Comparison of ENCODE assay signal across 13 mouse cellular contexts in genomic region chr5:105602585-105602984, GRCm38 (mm10).
DNase-seq lines count a peak whose midpoint lies in the region; ATAC-seq and TF ChIP-seq lines count a peak whose summit lies in the region.
"Had no signal": no experiment of that assay in that cellular context is flagged by ENCODE, and none has a peak within 500 bp of the region (broad histone marks: within the 10 kb centered on the region; RNA-seq: fewer than 3 reads in every experiment).

No protein-coding gene starts in this region.

- DNase-seq in cerebellum, postnatal 10 days: peak; percentile 71 to 72
- no peak for DNase-seq in cerebellum, adult 2 months
- no peak for DNase-seq in liver, adult 2 months (ENCODE audit: extremely low read depth, low read depth, low spot score)
- DNase-seq in forebrain, embryonic 14.5 days (ENCODE audit: low spot score): no peak
- DNase-seq in thymus, postnatal 10 days (ENCODE audit: low spot score in 2 of 2): no peak
- DNase-seq in frontal cortex, postnatal 10 days (ENCODE audit: low spot score in 2 of 2): no peak
- DNase-seq: cerebellum, adult 11 months; gastrocnemius, postnatal 10 days; liver, postnatal 0 days; thymus, adult 18-20 months had no signal

- H3K27ac ChIP-seq in cerebellum, adult 2 months (ENCODE audit: insufficient read depth, low read length): no peak overlapping the region
- 0 out of 2 replicates have a peak overlapping the region, but pooled peaks have one; percentile 42 for H3K27ac ChIP-seq in liver, adult 2 months (replicated peaks; ENCODE audit: insufficient read depth, low read depth, low read length)
- H3K27ac ChIP-seq in liver, embryonic 12.5 days: no peak overlapping the region
- peak overlapping the region; percentile 41; the same call in 1 of the 2 replicates for H3K27ac ChIP-seq in heart, embryonic 16.5 days (ENCODE audit: low read length)
- no peak overlapping the region for H3K27ac ChIP-seq in forebrain, embryonic 14.5 days (ENCODE audit: low read depth, low read length)
- H3K27ac ChIP-seq: limb, embryonic 10.5 days had no signal

- H3K4me2 ChIP-seq in liver, embryonic 12.5 days: no peak overlapping the region
- no peak overlapping the region for H3K4me2 ChIP-seq in heart, embryonic 16.5 days (ENCODE audit: low read depth, low read length)
- no peak overlapping the region for H3K4me2 ChIP-seq in forebrain, embryonic 14.5 days (ENCODE audit: low read length)

- no peak for ATAC-seq in liver, embryonic 12.5 days
- peak; percentile 58 for ATAC-seq in heart, embryonic 16.5 days (replicated peaks; ENCODE audit: extremely low read depth, insufficient read depth, low FRiP score)
- ATAC-seq in forebrain, embryonic 14.5 days: no peak
- ATAC-seq: liver, postnatal 0 days had no signal

- no peaks in the 10 kb centered on the region for H3K79me2 ChIP-seq in liver, adult 2 months (ENCODE audit: control insufficient read depth, insufficient read depth, low read length)

- H3K9ac ChIP-seq in liver, adult 2 months (ENCODE audit: low read depth, low read length): no peak overlapping the region
- no peak overlapping the region for H3K9ac ChIP-seq in liver, embryonic 12.5 days
- H3K9ac ChIP-seq in heart, embryonic 16.5 days (ENCODE audit: low read length): peak overlapping the region; percentile 4; the same call in 1 of the 2 replicates
- no peak overlapping the region for H3K9ac ChIP-seq in forebrain, embryonic 14.5 days (ENCODE audit: low read length)
- H3K9ac ChIP-seq: liver, postnatal 0 days had no signal

- no peaks in the 10 kb centered on the region for H3K36me3 ChIP-seq in liver, adult 2 months (ENCODE audit: control insufficient read depth, insufficient read depth, low read length)
- peaks cover 19% of the 10 kb centered on the region for H3K36me3 ChIP-seq in liver, embryonic 12.5 days
- peaks cover 12% of the 10 kb centered on the region for H3K36me3 ChIP-seq in heart, embryonic 16.5 days (ENCODE audit: control insufficient read depth, insufficient read depth)
- H3K36me3 ChIP-seq in forebrain, embryonic 14.5 days (ENCODE audit: control insufficient read depth, insufficient read depth, low read length): peaks cover 12% of the 10 kb centered on the region

- WGBS in cerebellum, adult 2 months: 29% methylated on average over 9 of the region's 9 CpGs
- 72% methylated on average over 9 of the region's 9 CpGs for WGBS in liver, adult 2 months
- WGBS in liver, embryonic 12.5 days (ENCODE audit: insufficient replicate concordance): 74% methylated on average over 9 of the region's 9 CpGs
- WGBS in heart, embryonic 16.5 days: 37% methylated on average over 9 of the region's 9 CpGs
- 80% methylated on average over 9 of the region's 9 CpGs for WGBS in forebrain, embryonic 14.5 days

- no peaks in the 10 kb centered on the region for H3K27me3 ChIP-seq in cerebellum, adult 2 months (ENCODE audit: control insufficient read depth, insufficient read depth, low read length)
- H3K27me3 ChIP-seq in liver, adult 2 months (ENCODE audit: control insufficient read depth, insufficient read depth, low read length): no peaks in the 10 kb centered on the region
- H3K27me3 ChIP-seq in liver, embryonic 12.5 days (replicated peaks): no peaks in the 10 kb centered on the region
- no peaks in the 10 kb centered on the region for H3K27me3 ChIP-seq in heart, embryonic 16.5 days (ENCODE audit: control insufficient read depth, insufficient read depth, low read length)
- no peaks in the 10 kb centered on the region for H3K27me3 ChIP-seq in forebrain, embryonic 14.5 days (replicated peaks; ENCODE audit: control insufficient read depth, insufficient read depth, low read length)

- no peak for TF ChIP-seq CTCF in cerebellum, adult 2 months (IDR thresholded peaks at IDR 0.05; ENCODE audit: borderline replicate concordance, insufficient read depth, low read depth, low read length)
- TF ChIP-seq CTCF in liver, adult 2 months (IDR thresholded peaks at IDR 0.05; ENCODE audit: low read depth, low read length): no peak

- no peaks in the 10 kb centered on the region for H3K4me1 ChIP-seq in cerebellum, adult 2 months (ENCODE audit: control insufficient read depth, insufficient read depth, low read length)
- H3K4me1 ChIP-seq in liver, adult 2 months (ENCODE audit: control insufficient read depth, insufficient read depth, low read length): no peaks in the 10 kb centered on the region
- H3K4me1 ChIP-seq in liver, embryonic 12.5 days: peaks cover 18% of the 10 kb centered on the region
- peaks cover 19% of the 10 kb centered on the region for H3K4me1 ChIP-seq in heart, embryonic 16.5 days (ENCODE audit: control insufficient read depth, insufficient read depth, low read length)
- H3K4me1 ChIP-seq in forebrain, embryonic 14.5 days (ENCODE audit: control insufficient read depth, insufficient read depth, low read length): no peaks in the 10 kb centered on the region
- H3K4me1 ChIP-seq: limb, embryonic 10.5 days had no signal

- TF ChIP-seq POLR2A in cerebellum, adult 2 months (IDR thresholded peaks at IDR 0.05; ENCODE audit: borderline replicate concordance, insufficient read depth, low read length): no peak
- TF ChIP-seq POLR2A in liver, adult 2 months (IDR thresholded peaks at IDR 0.05; ENCODE audit: extremely low read depth, insufficient read depth, low read length): no peak

- no peak overlapping the region for H3K4me3 ChIP-seq in cerebellum, adult 2 months (replicated peaks; ENCODE audit: insufficient read depth, low read depth, low read length)
- H3K4me3 ChIP-seq in liver, adult 2 months (ENCODE audit: insufficient read depth, low read depth, low read length): no peak overlapping the region
- H3K4me3 ChIP-seq in liver, embryonic 12.5 days: no peak overlapping the region
- H3K4me3 ChIP-seq in heart, embryonic 16.5 days (ENCODE audit: low read length): no peak overlapping the region
- no peak overlapping the region for H3K4me3 ChIP-seq in forebrain, embryonic 14.5 days (ENCODE audit: low read depth, low read length)
- H3K4me3 ChIP-seq: limb, embryonic 10.5 days had no signal

- no peaks in the 10 kb centered on the region for H3K9me3 ChIP-seq in liver, embryonic 12.5 days (replicated peaks)
- no peaks in the 10 kb centered on the region for H3K9me3 ChIP-seq in heart, embryonic 16.5 days (replicated peaks; ENCODE audit: control insufficient read depth, low read length)
- H3K9me3 ChIP-seq in forebrain, embryonic 14.5 days (replicated peaks; ENCODE audit: control insufficient read depth, low read length): no peaks in the 10 kb centered on the region
- H3K9me3 ChIP-seq: limb, embryonic 10.5 days had no signal

Comparison
In these comparisons a context has a peak if more than half of its experiments do, and no peak if none do; other contexts are left out.
1. DNase-seq: peak in cerebellum, postnatal 10 days (2 of 2); none in cerebellum, adult 2 months (0 of 2), liver, adult 2 months (single experiment), forebrain, embryonic 14.5 days (single experiment), thymus, postnatal 10 days (0 of 2) and frontal cortex, postnatal 10 days (0 of 2).
2. H3K27ac ChIP-seq: peak in liver, adult 2 months (single experiment) and heart, embryonic 16.5 days (single experiment); none in cerebellum, adult 2 months (single experiment), liver, embryonic 12.5 days (single experiment) and forebrain, embryonic 14.5 days (single experiment).